Mouse (Mus musculus): ENCODE data around the gene Runx1. TPM values are rescaled to one million over a fixed set of nuclear protein-coding genes. Genes with fewer than 3 reads are reported as not detected.

Gene Runx1
- polyA plus RNA-seq, 1 experiment from 2014 or later, result 1.1 TPM

DNA sequence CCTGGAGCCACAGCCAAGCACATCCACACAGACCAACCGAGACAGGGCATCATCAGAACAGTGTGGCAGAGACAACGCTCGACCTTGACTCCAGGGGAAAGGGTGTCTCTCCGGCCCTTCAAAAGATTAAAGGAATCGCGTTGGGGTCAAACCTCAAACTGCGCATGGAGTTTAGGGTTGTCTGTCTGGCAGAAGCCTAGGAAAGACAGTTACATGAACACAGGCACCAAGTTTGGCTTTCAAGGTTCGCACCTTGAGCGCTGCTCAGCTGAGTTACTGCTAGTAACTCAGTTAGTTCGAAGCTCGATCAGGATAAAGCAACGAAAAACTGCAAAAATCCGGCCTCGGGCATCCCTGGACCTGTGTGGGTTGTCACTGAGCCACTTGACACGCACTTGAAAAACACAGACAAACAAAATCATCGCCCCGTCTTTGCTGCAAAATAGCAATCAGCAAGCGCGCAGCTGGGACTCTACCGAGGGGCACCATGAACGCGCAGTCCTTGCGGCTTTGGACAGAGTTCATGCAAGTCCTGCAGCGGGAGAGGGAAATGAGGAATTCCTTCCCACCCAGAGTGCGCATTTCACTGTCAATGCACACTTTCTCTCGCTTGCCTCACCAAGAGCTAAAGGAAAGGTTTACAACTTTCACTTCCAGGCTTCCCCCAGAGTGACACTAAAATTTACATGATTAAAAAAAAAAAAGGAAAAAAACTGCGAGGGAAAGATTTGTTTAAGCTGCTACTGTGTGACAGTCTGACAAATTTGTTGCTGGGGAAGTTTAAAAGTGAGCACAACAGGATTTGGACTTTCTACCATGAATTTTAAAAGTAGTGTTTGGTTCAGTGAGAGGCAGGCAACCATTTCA is 126.2 kb downstream of the Runx1 start:
- H3K4me2 ChIP-seq (replicated peaks), result peak overlapping the region; percentile 21; the same call in 1 of the 2 replicates
- WGBS, result 3% methylated on average over 27 of the region's 27 CpGs

DNA sequence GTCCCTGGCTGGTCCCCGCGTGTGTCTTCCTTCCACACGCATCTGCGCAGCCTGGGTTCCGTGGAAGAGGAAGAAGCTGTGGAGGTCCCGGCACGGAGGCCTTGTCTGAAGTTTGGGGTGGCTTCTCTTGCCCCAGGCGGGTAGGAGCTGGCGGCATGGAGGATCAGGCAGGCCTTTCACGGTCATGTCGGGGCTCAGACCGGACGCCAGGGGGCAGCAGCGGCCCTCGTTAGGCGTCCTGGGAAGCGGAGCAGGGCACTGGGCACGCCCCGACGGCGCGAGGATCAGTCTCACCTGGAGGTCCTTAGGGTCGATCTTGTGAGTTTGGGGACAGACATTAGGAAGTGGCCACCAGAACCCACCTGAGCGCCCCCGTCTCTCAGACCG is 127.3 kb downstream of the Runx1 start:
- under 1% methylated on average over 26 of the region's 26 CpGs for WGBS

More for the DNA sequence above, 126.2 kb downstream of the Runx1 start:
- H3K4me3 ChIP-seq (replicated peaks), result no peak overlapping the region
- H3K9me3 ChIP-seq, result no peaks in the 10 kb centered on the region
- H3K27ac ChIP-seq, result no peak overlapping the region
- no peak for ATAC-seq
- H3K4me1 ChIP-seq (replicated peaks), result peaks cover 36% of the 10 kb centered on the region
- no peak overlapping the region for H3K9ac ChIP-seq (replicated peaks)
- no peaks in the 10 kb centered on the region for H3K36me3 ChIP-seq
- H3K27me3 ChIP-seq, result peaks cover 85% of the 10 kb centered on the region

DNA sequence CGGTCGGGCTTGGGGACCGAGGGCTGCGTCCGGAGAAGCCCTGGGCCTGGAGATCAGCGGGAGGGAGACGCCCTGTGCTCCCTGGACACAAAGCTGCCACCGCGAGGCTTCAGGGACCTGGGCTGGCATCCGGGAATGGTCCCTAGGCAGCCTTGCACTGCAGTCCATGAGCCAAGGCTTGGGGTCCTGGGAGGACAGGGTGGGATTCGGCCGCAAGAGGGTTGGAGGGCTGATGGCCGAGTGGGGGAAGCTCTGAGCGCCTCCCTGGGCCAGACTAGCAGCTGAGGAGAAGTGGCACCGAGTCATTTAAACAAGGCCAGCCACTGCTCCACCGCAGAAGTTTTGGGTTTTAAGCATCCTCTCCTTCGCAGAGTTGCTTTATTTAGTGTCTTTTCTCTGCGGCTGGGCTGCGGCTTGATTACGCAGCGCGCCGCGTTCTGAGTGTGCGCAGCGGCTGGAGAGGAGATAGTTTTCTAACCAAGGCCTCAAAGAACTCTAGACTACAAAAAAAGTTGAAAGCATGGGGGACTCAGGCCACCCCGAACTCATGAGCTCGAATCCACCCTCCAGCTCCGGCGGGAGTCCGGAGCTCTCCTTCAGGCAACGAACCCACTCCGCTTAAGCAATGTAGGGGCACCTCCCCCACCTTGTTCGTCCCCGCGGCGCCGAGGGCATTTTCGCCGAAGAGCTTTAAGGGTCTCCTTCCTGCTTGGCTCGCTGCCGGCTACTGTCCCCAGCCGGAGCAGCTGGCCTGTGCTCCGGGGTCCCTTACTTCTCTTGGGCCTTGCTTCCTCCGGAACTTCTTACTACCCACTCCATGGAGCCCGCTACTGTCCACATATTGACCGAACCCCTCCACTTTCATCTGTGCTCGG is 128.0 kb downstream of the Runx1 start:
- Histone ChIP-seq H3K4me2 (replicated peaks) (peak overlapping the region; percentile 93), H3K9ac (replicated peaks) (peak overlapping the region; percentile 56), H3K27ac (no peak overlapping the region), H3K4me1 (replicated peaks) (peaks cover 36% of the 10 kb centered on the region), H3K36me3 (no peaks in the 10 kb centered on the region), H3K9me3 (no peaks in the 10 kb centered on the region), H3K4me3 (replicated peaks) (peak overlapping the region; percentile 49), H3K27me3 (peaks cover 92% of the 10 kb centered on the region)
- WGBS, result under 1% methylated on average over 48 of the region's 48 CpGs
- peak; percentile 32 for ATAC-seq

More for the DNA sequence above, 127.3 kb downstream of the Runx1 start:
- H3K9ac ChIP-seq (replicated peaks), result 0 out of 2 replicates have a peak overlapping the region, but pooled peaks have one; percentile 52
- H3K4me3 ChIP-seq (replicated peaks), result peak overlapping the region; percentile 49
- no peak overlapping the region for H3K27ac ChIP-seq
- peak overlapping the region; percentile 93 for H3K4me2 ChIP-seq (replicated peaks)
- ATAC-seq, result peak; percentile 81
- peaks cover 36% of the 10 kb centered on the region for H3K4me1 ChIP-seq (replicated peaks)
- H3K27me3 ChIP-seq, result peaks cover 91% of the 10 kb centered on the region
- no peaks in the 10 kb centered on the region for H3K36me3 ChIP-seq
- no peaks in the 10 kb centered on the region for H3K9me3 ChIP-seq

DNA sequence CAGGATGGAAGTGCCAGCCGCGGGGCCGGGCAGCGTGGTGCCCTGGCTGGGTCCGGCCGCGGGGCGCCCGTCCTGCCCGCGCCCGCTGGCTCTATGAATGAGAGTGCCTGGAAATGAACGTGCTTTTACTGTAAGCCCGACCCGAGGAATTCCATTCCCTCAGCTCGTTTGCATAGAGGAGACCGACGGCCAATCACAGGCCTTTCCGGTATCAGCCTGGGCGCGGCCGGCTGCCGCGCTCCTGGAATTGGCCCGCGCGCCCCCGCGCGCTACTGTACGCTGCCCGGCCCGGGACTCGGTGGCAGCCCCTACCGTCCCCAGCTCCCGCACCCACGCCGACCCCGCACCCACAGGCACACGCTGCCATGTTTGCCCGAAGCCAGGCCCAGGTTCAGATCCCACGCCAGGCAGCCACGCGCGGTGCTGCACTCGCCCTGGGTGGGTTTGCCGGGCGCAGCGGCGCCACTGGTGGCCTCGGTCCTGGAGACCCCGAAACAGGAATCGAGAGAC is 128.7 kb downstream of the Runx1 start:
- Histone ChIP-seq H3K36me3 (no peaks in the 10 kb centered on the region), H3K4me2 (replicated peaks) (peak overlapping the region; percentile 93), H3K4me1 (replicated peaks) (peaks cover 36% of the 10 kb centered on the region), H3K9ac (replicated peaks) (peak overlapping the region; percentile 56), H3K27me3 (peaks cover 96% of the 10 kb centered on the region), H3K4me3 (replicated peaks) (peak overlapping the region; percentile 49), H3K27ac (no peak overlapping the region), H3K9me3 (no peaks in the 10 kb centered on the region)
- under 1% methylated on average over 53 of the region's 53 CpGs for WGBS
- peak; percentile 89 for ATAC-seq

DNA sequence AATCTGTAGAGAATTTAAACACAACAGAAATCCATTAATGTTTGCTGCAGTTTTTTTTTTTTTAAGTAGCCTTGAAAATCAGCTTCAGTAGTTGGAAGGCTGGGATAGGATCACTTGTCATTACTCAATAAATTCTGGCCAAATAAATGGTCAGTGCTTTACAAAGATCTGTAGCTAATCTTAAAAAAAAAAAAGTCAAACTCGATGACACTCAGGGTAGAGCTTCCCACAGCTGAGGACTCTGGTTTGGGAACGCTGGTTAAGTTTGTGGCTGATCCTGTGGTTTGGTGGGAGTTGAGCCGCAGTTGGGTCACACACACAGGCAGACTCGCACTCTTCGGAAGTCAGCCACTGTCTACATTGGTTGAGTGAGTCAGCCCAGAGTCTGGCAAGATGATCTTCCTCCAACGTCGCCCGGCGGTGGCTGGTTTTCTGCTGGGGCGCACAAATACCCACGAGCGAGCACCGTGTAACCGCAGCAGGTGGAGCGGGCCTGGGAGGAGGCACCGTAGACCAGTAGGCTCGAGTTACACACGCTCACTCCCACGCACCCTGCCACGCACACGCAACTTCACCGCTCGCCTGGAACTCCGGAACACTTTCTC is 129.4 kb downstream of the Runx1 start:
- H3K4me2 ChIP-seq (replicated peaks), result peak overlapping the region; percentile 93
- H3K9me3 ChIP-seq, result no peaks in the 10 kb centered on the region
- H3K9ac ChIP-seq (replicated peaks), result no peak overlapping the region
- under 1% methylated on average over 24 of the region's 24 CpGs for WGBS
- peak overlapping the region; percentile 49 for H3K4me3 ChIP-seq (replicated peaks)
- peak; percentile 18; the same call in 1 of the 2 replicates for ATAC-seq
- H3K27ac ChIP-seq, result no peak overlapping the region
- no peaks in the 10 kb centered on the region for H3K36me3 ChIP-seq
- peaks cover 96% of the 10 kb centered on the region for H3K27me3 ChIP-seq
- H3K4me1 ChIP-seq (replicated peaks), result peaks cover 36% of the 10 kb centered on the region

DNA sequence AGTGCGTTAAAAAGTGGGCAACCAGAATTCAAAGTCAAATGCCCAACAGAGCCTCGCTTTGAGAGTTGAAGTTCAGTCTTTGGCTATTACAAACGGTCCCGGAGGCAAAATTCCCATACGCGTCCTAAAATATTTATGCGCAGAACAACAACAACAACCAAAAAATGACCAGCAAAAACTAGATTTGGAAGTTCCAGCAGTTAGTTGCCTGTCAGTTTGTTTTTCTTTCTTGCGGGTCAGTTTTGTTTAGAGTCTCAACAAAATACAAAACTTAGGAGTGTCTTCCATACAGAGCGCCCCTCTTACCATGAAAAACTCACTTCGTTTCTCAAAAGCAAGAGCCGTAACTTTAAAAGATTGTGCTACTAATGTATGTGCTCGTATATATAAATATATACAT is 130.0 kb downstream of the Runx1 start:
- no peak overlapping the region for H3K9ac ChIP-seq (replicated peaks)
- ATAC-seq, result no peak
- 0 out of 2 replicates have a peak overlapping the region, but pooled peaks have one; percentile 42 for H3K4me2 ChIP-seq (replicated peaks)
- no peak overlapping the region for H3K27ac ChIP-seq
- 9% methylated on average over 12 of the region's 12 CpGs for WGBS
- H3K4me1 ChIP-seq (replicated peaks), result peaks cover 36% of the 10 kb centered on the region
- H3K4me3 ChIP-seq (replicated peaks), result peak overlapping the region; percentile 23; the same call in 1 of the 2 replicates
- H3K27me3 ChIP-seq, result peaks cover 98% of the 10 kb centered on the region
- H3K9me3 ChIP-seq, result no peaks in the 10 kb centered on the region
- no peaks in the 10 kb centered on the region for H3K36me3 ChIP-seq

DNA sequence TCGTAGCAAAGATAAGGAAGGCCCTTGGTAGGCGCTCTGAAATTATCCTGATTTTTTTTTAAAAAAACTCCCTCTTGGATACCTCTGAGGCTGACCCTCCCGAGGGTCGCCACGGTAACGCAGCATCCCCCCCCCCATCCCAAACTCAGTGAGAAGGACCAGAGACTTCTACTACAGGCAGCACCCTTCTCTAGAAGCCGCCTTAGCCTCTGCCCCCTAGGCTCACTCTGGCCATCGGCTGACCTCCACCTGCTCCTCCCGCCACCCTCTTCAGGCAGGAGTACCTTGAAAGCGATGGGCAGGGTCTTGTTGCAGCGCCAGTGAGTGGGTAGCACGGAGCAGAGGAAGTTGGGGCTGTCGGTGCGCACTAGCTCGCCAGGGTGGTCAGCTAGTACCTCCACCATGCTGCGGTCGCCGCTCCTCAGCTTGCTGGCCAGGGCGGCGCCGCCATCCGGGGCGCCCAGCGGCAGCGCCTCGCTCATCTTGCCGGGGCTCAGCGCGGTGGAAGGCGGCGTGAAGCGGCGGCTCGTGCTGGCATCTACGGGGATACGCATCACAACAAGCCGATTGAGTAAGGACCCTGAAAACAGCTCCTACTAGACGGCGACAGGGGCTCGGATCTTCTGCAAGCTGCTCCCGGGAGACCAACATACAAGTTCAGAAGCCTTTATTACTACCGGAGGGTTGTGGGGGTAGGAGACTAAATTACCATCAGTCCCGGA is 130.6 kb downstream of the Runx1 start:
- H3K4me2 ChIP-seq (replicated peaks), result peak overlapping the region; percentile 42
- under 1% methylated on average over 43 of the region's 43 CpGs for WGBS
- peaks cover 95% of the 10 kb centered on the region for H3K27me3 ChIP-seq
- H3K27ac ChIP-seq, result no peak overlapping the region
- H3K36me3 ChIP-seq, result no peaks in the 10 kb centered on the region
- H3K4me1 ChIP-seq (replicated peaks), result peaks cover 36% of the 10 kb centered on the region
- no peaks in the 10 kb centered on the region for H3K9me3 ChIP-seq
- H3K4me3 ChIP-seq (replicated peaks), result peak overlapping the region; percentile 23
- ATAC-seq, result no peak
- H3K9ac ChIP-seq (replicated peaks), result no peak overlapping the region

DNA sequence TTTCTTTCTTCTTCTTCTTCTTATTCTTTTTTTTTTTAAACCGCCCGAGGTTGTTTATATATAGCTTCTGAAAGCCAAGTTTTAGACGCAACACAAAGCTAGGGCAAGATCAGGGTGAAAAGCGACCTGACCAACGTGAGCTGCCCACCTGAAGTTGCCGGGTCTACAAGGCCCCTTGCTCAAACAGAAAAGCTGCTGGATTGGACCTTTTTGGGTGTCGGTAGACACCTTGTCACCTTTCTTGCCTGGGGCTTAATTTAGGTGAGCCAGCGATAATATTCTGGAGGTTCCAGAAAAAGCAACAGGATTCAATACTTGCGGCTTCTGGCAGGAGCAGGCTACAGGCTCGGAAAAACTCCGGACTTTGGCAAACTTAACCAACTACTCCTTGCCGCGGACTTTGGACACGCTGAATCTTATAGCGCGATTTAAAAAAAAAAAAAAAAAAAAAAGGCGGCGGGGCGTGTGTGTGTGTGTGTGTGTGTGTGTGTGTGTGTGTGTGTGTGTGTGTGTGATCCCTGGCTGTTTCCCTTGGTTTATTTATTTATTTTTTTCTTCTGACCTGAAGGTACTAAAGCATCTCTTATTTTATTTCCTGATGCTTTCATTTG is 131.3 kb downstream of the Runx1 start:
- Histone ChIP-seq H3K9me3 (no peaks in the 10 kb centered on the region), H3K4me1 (replicated peaks) (peaks cover 32% of the 10 kb centered on the region), H3K27ac (no peak overlapping the region), H3K27me3 (peaks cover 91% of the 10 kb centered on the region), H3K4me3 (replicated peaks) (no peak overlapping the region), H3K36me3 (no peaks in the 10 kb centered on the region), H3K4me2 (replicated peaks) (no peak overlapping the region), H3K9ac (replicated peaks) (no peak overlapping the region)
- under 1% methylated on average over 16 of the region's 19 CpGs for WGBS
- ATAC-seq, result no peak

DNA sequence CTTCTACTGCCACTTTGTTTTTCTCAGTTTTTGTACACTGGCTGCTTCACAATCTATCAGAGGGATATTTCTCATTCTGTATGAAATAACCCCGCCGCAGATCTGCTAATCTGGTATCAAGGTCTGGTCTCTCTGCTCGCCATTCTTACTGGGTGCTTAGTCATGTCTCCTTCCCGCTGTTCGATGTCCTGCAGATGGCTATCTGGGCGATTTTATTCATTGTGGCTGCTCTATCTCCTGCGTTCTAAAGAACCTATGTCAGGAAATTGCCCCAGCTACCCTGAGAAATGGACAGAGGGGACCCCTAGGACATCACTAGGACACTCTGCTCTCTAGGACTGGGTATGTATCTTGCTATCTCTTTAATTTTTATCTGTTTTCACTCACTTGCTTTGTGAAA is 135.2 kb downstream of the Runx1 start:
- Histone ChIP-seq H3K27me3 (peaks cover 58% of the 10 kb centered on the region), H3K36me3 (no peaks in the 10 kb centered on the region), H3K9me3 (no peaks in the 10 kb centered on the region), H3K4me2 (replicated peaks) (no peak overlapping the region), H3K9ac (replicated peaks) (no peak overlapping the region), H3K4me3 (replicated peaks) (no peak overlapping the region), H3K4me1 (replicated peaks) (peaks cover 8% of the 10 kb centered on the region), H3K27ac (no peak overlapping the region)
- WGBS, result 77% methylated on average over 7 of the region's 7 CpGs
- ATAC-seq, result no peak

DNA sequence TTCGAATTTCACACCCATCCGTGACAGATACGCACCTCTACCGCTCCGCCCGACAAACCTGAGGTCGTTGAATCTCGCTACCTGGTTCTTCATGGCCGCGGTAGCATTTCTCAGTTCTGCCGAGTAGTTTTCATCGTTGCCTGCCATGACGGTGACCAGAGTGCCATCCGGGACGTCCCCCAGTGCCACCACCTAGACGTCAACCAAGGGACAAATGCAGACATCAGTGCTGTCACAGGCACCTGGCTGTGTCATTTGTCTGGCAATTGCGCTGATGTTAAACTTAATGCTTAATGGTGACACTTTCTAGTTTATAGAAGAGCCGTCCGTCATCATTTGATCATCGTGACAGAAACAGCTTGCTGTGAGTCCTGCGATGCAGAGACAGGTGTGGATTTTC is 137.0 kb downstream of the Runx1 start:
- WGBS, result 96% methylated on average over 21 of the region's 21 CpGs

DNA sequence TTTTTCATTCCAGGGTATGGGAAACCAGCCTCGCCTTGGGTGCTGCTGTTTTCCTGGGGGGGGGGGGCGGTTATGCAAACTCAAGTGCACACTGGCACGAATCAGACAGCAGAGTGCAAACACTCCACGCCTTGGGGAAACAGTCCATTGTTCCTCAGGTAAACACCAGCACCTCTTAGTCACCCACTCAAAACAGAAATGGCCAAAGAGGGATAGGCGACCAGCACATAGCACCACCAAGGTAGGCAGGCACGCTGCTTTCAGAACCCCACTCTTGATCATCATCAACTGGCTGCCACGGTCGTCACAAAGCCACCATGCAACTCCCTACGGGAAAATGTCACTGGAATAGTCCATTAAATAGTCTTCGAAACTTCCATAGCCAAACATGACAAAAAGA is 139.0 kb downstream of the Runx1 start:
- peaks cover 28% of the 10 kb centered on the region for H3K27me3 ChIP-seq

More for the DNA sequence above, 137.0 kb downstream of the Runx1 start:
- Histone ChIP-seq H3K36me3 (no peaks in the 10 kb centered on the region), H3K4me3 (replicated peaks) (no peak overlapping the region), H3K4me2 (replicated peaks) (no peak overlapping the region), H3K9me3 (no peaks in the 10 kb centered on the region), H3K27ac (no peak overlapping the region), H3K27me3 (peaks cover 41% of the 10 kb centered on the region), H3K4me1 (replicated peaks) (no peaks in the 10 kb centered on the region), H3K9ac (replicated peaks) (no peak overlapping the region)
- no peak for ATAC-seq

More for the DNA sequence above, 139.0 kb downstream of the Runx1 start:
- Histone ChIP-seq H3K4me1 (replicated peaks) (no peaks in the 10 kb centered on the region), H3K9ac (replicated peaks) (no peak overlapping the region), H3K4me3 (replicated peaks) (no peak overlapping the region), H3K36me3 (no peaks in the 10 kb centered on the region), H3K9me3 (no peaks in the 10 kb centered on the region), H3K4me2 (replicated peaks) (no peak overlapping the region), H3K27ac (no peak overlapping the region)
- WGBS, result 90% methylated on average over 10 of the region's 10 CpGs
- ATAC-seq, result no peak
